Mouse (Mus musculus): Measurements from ENCODE around the gene Fam205c. TPM values are rescaled to one million over a fixed set of nuclear protein-coding genes. Genes with fewer than 3 reads are reported as not detected.

Gene Fam205c
- not detected for polyA plus RNA-seq (2017; shearing (Covaris generic))

DNA sequence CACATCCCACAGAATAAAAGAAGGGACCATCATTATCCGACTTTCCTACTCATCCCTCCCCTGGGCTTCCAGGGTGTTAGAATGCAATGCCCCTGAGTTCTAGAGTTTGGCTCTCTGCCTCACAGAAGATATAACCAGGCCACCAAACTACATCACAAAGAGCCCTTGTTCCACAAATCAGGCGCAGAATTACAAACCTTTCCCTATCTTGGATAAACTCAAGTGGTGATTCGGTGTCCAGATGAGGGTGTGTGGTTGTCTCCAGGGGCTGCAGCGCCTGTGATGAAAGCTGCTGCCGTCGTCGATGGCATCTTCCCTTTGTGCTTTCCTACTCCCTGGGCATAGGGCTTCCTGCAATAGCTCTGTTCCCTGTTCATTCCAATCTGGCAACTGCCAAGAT lies at the start of gene Fam205c:
Gene Fam205c, minus strand, starts transcription at position 101 of the 400 bp plus-strand sequence.

DNA sequence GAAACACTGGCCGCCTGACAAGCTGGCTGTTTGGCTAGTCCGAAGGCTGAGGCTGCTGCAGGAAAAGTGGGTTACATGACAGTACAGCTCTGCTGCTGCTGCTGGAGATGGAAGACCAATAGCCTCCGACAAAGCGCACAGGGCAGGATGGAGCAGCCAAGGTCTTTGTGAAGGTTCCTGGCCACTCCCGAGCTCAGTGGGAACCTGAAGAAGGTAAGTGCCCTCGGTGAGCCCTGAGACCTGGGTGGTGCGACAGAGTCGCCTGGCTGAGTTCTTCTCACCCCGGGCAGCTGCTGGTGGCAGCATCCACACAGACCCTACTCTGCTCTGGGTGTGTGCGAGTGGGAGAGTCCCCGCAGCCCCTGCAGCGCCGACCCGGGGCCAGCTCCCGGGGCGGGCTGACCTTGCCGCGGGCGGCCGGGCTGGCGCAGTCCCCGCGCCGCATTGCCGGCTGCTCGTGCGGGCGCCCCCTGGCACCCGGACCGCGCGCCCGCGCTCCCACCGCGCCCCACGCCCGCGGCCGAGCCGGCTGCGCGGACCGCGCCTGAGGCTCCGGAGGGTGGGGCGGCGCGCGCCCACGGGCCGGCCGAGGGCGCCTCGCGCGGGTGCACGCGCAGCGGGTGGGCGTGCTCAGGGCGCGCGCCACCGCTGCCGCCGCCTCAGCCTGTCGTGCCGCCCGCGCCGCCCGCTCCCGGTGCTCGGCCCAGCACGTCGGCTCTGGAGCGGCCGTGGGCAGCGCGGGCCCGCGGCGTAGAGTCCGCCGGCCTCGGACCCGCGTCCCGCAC lies 42.8 kb upstream of the Fam205c start, which contains the start of gene Phf24:
Gene Phf24, plus strand, starts transcription at position 44 of the 785 bp plus-strand sequence.

DNA sequence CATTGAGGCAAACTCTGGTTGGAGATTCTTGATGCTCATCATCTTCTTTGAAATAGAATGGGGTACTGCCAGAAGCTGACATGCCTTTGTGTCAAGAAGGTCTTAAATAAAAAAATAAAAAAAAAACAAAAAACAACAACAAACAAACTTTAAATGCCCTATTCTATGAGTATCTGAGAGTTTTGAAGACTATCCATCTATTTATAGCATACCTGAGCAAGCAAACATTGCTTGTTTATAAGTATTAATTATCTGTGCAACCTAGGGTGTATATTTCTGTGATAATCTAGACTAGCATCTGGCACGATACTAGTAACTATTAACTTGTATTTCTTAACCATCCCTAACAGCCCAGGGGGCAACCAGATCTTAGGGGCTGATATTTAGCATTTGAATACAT lies 17.4 kb downstream of the Fam205c start, which contains the start of gene Gm12394:
Gene Gm12394, minus strand, starts transcription at position 101 of the 400 bp plus-strand sequence.

DNA sequence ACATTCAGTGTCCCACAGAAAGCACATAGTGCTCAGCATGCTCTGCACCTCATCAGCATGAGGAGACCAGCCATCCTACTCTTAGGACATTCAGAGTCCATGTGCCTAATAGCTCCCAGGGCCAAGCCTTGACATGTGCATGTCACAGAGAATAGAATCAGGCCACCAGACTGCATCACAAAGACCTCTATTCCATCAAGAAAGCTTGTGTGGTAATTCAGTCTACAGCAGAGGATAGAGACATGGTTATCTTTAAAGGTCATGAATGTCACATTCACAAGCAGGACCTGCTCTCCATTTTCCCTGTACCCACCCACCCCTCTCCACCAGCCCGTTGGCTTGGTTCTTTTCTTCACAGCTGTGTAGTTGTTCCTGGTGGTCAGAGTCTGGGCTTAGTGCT lies 20.2 kb downstream of the Fam205c start, which contains the start of gene Fam205a1:
Gene Fam205a1, minus strand, starts transcription at position 101 of the 400 bp plus-strand sequence.

Other genes starting within 250 kb of the Fam205c start
- not detected for gene Gm2564, start 244.5 kb downstream of the Fam205c start, polyA plus RNA-seq (2017; shearing (Covaris generic))
- not detected for gene Ccl27b, start 219.0 kb downstream of the Fam205c start, polyA plus RNA-seq (2017; shearing (Covaris generic))
- not detected for gene Il11ra2, start 212.3 kb downstream of the Fam205c start, polyA plus RNA-seq (2017; shearing (Covaris generic))
- not detected for gene 4930578G10Rik, start 138.7 kb downstream of the Fam205c start, polyA plus RNA-seq (2017; shearing (Covaris generic))
- gene Ccl19, start 117.7 kb downstream of the Fam205c start, polyA plus RNA-seq (2017; shearing (Covaris generic)): not detected
- gene Ccl21a, start 100.2 kb downstream of the Fam205c start, polyA plus RNA-seq (2017; shearing (Covaris generic)): not detected
- not detected for gene Fam205a1, start 20.3 kb downstream of the Fam205c start, polyA plus RNA-seq (2017; shearing (Covaris generic))
- 0.15 TPM for gene Gm12394, start 17.5 kb downstream of the Fam205c start, polyA plus RNA-seq (2017; shearing (Covaris generic))
- gene Phf24, start 42.4 kb upstream of the Fam205c start, polyA plus RNA-seq (2017; shearing (Covaris generic)): 0.51 TPM
- gene Dnajb5, start 75.6 kb upstream of the Fam205c start, polyA plus RNA-seq (2017; shearing (Covaris generic)): 17.1 TPM
- not detected for gene 1700022I11Rik, start 95.4 kb upstream of the Fam205c start, polyA plus RNA-seq (2017; shearing (Covaris generic))
- 260 TPM for gene Vcp, start 126.3 kb upstream of the Fam205c start, polyA plus RNA-seq (2017; shearing (Covaris generic))
- gene Fancg, start 136.3 kb upstream of the Fam205c start, polyA plus RNA-seq (2017; shearing (Covaris generic)): 19.1 TPM
- gene Pigo, start 151.6 kb upstream of the Fam205c start, polyA plus RNA-seq (2017; shearing (Covaris generic)): 38.8 TPM
- gene Stoml2, start 157.5 kb upstream of the Fam205c start, polyA plus RNA-seq (2017; shearing (Covaris generic)): 80.4 TPM
- 9.8 TPM for gene Fam214b, start 172.0 kb upstream of the Fam205c start, polyA plus RNA-seq (2017; shearing (Covaris generic))
- 4.5 TPM for gene Unc13b, start 184.7 kb upstream of the Fam205c start, polyA plus RNA-seq (2017; shearing (Covaris generic))

Measured in effector memory CD4-positive, alpha-beta T cell, adult 7 months (primary cell).